Mouse (Mus musculus) limb, embryonic 14.5 days (tissue): Measurements from ENCODE around the gene Hist1h2ae. TPM values are rescaled to one million over a fixed set of nuclear protein-coding genes. Genes with fewer than 3 reads are reported as not detected.

Experiments used
- ATAC-seq: fragments of 200-750 bp; cut with Nextera tagmentation; 2 replicates; pipeline ENCODE4 v1.8.0; 2017; ENCODE audit warnings: low read depth, moderate number of reproducible peaks, moderate TSS enrichment; ENCODE audit not compliant: low FRiP score
- DNase-seq: peaks from one replicate; pipeline ENCODE4 v3.0.0-alpha.2; 2015; ENCODE audit warnings: low spot score
- H3K27ac ChIP-seq: fragments of 300-500 bp; sonication (generic); replicated peaks from 2 replicates; pipeline ENCODE4 v1.5.1; 2014; ENCODE audit warnings: low read depth, mild to moderate bottlenecking, low read length, moderate library complexity, mixed read lengths
- H3K27me3 ChIP-seq: fragments of 300-500 bp; sonication (generic); 2 replicates; pipeline ENCODE4 v1.6.1; 2014; ENCODE audit warnings: low read length, mixed read lengths; ENCODE audit not compliant: control insufficient read depth, insufficient read depth
- H3K36me3 ChIP-seq: fragments of 300-500 bp; sonication (generic); 2 replicates; pipeline ENCODE4 v1.6.1; 2014; ENCODE audit warnings: mild to moderate bottlenecking, low read length, moderate library complexity, mixed read lengths; ENCODE audit not compliant: control insufficient read depth, insufficient read depth
- H3K4me1 ChIP-seq: fragments of 300-500 bp; sonication (generic); 2 replicates; pipeline ENCODE4 v1.6.1; 2014; ENCODE audit warnings: antibody characterized with exemption, low read length, mixed read lengths; ENCODE audit not compliant: control insufficient read depth, insufficient read depth
- H3K4me2 ChIP-seq: fragments of 300-500 bp; sonication (generic); replicated peaks from 2 replicates; pipeline ENCODE4 v1.6.1; 2014; ENCODE audit warnings: low read depth, mild to moderate bottlenecking, low read length, moderate library complexity; ENCODE audit not compliant: severe bottlenecking
- H3K4me3 ChIP-seq: fragments of 300-500 bp; sonication (generic); replicated peaks from 2 replicates; pipeline ENCODE4 v1.5.1; 2014; ENCODE audit warnings: low read length
- H3K9ac ChIP-seq: fragments of 300-500 bp; sonication (generic); 2 replicates; pipeline ENCODE4 v1.6.1; 2014; ENCODE audit warnings: mild to moderate bottlenecking, low read depth, low read length, moderate library complexity; ENCODE audit not compliant: severe bottlenecking
- H3K9me3 ChIP-seq: fragments of 300-500 bp; sonication (generic); 2 replicates; pipeline ENCODE4 v1.6.1; 2016; ENCODE audit warnings: low read length; ENCODE audit not compliant: control insufficient read depth
- POLR2A ChIP-seq: fragments of 200-500 bp; IDR thresholded peaks from 2 replicates; pipeline ENCODE4 v1.8.0; 2012; ENCODE audit warnings: inconsistent platforms, mild to moderate bottlenecking, moderate library complexity, borderline replicate concordance; ENCODE audit not compliant: insufficient read depth, insufficient read length; ENCODE audit errors: extremely low read depth
- WGBS: fragments of 180-500 bp; shearing (Covaris S2); extraction: QIAGEN DNeasy Blood & Tissue Kit; methylation state at CpG from one replicate; pipeline ENCODE4 v1.1.7; 2014; 5-methylcytosine and 5-hydroxymethylcytosine counted together
- polyA plus RNA-seq, 2 experiments: library from polyadenylated mRNA; depleted of rRNA in 1 of 2; stranded (reverse) in 1 of 2; unstranded in 1 of 2; fragments of >200 nt; fragmentation: Nextera tagmentation in 1 of 2; extraction: Ambion mirVana in 1 of 2; gene quantifications; 2 replicates each; pipeline versions ENCODE4 v1.2.1 to v1.2.3; 2012 to 2014

The Hist1h2ae gene
- 19.8 and 35.0 TPM in 2 replicates for polyA plus RNA-seq (2012; rRNA removed)
- 103 and 109 TPM in 2 replicates for polyA plus RNA-seq (2014; fragmentation: Nextera tagmentation; extraction: Ambion mirVana)

GRCm38 (mm10) chr13:23571022-23571503 is at the start of gene Hist1h2ae, which contains the start of gene Hist1h2bg:
Gene Hist1h2ae, minus strand, starts transcription at chr13:23571220.
Gene Hist1h2bg, plus strand, starts transcription at chr13:23571396.
- Histone ChIP-seq H3K9ac (peak within 1 kb of the TSS; percentile 57), H3K9me3 (no peaks in the 10 kb centered on the region), H3K4me1 (peaks cover 13% of the 10 kb centered on the region; the same call in 1 of the 2 replicates), H3K4me3 (peak within 1 kb of the TSS; percentile 40), H3K36me3 (no peaks in the 10 kb centered on the region), H3K27me3 (no peaks in the 10 kb centered on the region), H3K27ac (peak within 1 kb of the TSS; percentile 93), H3K4me2 (peak within 1 kb of the TSS; percentile 56)
- ATAC-seq = peak; percentile 89
- under 1% methylated on average over 17 of the region's 18 CpGs for WGBS
- DNase-seq = peak; percentile 96
- peak; percentile 33; the same call in 1 of the 2 replicates for TF ChIP-seq POLR2A

- Histone ChIP-seq H3K36me3 (no peaks in the 10 kb centered on the region), H3K27me3 (no peaks in the 10 kb centered on the region), H3K4me3 (peak overlapping the region; percentile 61), H3K9ac (peak overlapping the region; percentile 56), H3K4me2 (peak overlapping the region; percentile 88), H3K9me3 (no peaks in the 10 kb centered on the region), H3K27ac (peak overlapping the region; percentile 97), H3K4me1 (no peaks in the 10 kb centered on the region)
- ATAC-seq (no peak), DNase-seq (no peak)
- no peak for TF ChIP-seq POLR2A
- 50% methylated on average over 12 of the region's 12 CpGs for WGBS
These were observed 49.2 kb upstream of the Hist1h2ae start for GRCm38 (mm10) chr13:23620056-23620732.

GRCm38 (mm10) chr13:23611638-23612037 is 40.6 kb upstream of the Hist1h2ae start:
- Histone ChIP-seq H3K4me1 (no peaks in the 10 kb centered on the region), H3K4me2 (no peak overlapping the region), H3K36me3 (no peaks in the 10 kb centered on the region), H3K27ac (no peak overlapping the region), H3K4me3 (no peak overlapping the region), H3K9me3 (no peaks in the 10 kb centered on the region), H3K27me3 (no peaks in the 10 kb centered on the region), H3K9ac (no peak overlapping the region)
- DNase-seq = no peak
- 85% methylated on average over 3 of the region's 3 CpGs for WGBS
- ATAC-seq = no peak
- TF ChIP-seq POLR2A = no peak

GRCm38 (mm10) chr13:23610393-23610792 is 39.4 kb upstream of the Hist1h2ae start:
- 71% methylated on average over 2 of the region's 2 CpGs for WGBS
- no peaks in the 10 kb centered on the region for H3K9me3 ChIP-seq
- H3K4me1 ChIP-seq = no peaks in the 10 kb centered on the region
- no peak overlapping the region for H3K27ac ChIP-seq
- H3K4me3 ChIP-seq = no peak overlapping the region
- no peaks in the 10 kb centered on the region for H3K36me3 ChIP-seq
- no peak for TF ChIP-seq POLR2A
- ATAC-seq (no peak), DNase-seq (no peak)
- no peak overlapping the region for H3K4me2 ChIP-seq
- no peak overlapping the region for H3K9ac ChIP-seq
- H3K27me3 ChIP-seq = no peaks in the 10 kb centered on the region

GRCm38 (mm10) chr13:23609844-23610243 is 38.8 kb upstream of the Hist1h2ae start:
- Histone ChIP-seq H3K4me1 (no peaks in the 10 kb centered on the region), H3K4me3 (no peak overlapping the region), H3K9ac (no peak overlapping the region), H3K27ac (no peak overlapping the region), H3K4me2 (no peak overlapping the region), H3K27me3 (no peaks in the 10 kb centered on the region), H3K36me3 (no peaks in the 10 kb centered on the region), H3K9me3 (no peaks in the 10 kb centered on the region)
- ATAC-seq (no peak), DNase-seq (no peak)
- TF ChIP-seq POLR2A = no peak
